Mouse (Mus musculus): Measurements from ENCODE around the gene Spats1. TPM values are rescaled to one million over a fixed set of nuclear protein-coding genes. Genes with fewer than 3 reads are reported as not detected.
"Not testable (repeated sequence)": the region's sequence is repeated elsewhere in the genome, so short reads cannot be mapped to it uniquely, and the experiment has no call there.

Spats1 gene
- polyA plus RNA-seq, 1 experiment = 0.97 TPM

- DNase-seq (ENCODE audit: low read depth) = no peak
- TF ChIP-seq POLR2A (IDR thresholded peaks at IDR 0.05; ENCODE audit: borderline replicate concordance, extremely low read depth, insufficient read depth, insufficient read length, poor library complexity, severe bottlenecking) (no peak), CTCF (IDR thresholded peaks at IDR 0.05; ENCODE audit: borderline replicate concordance, extremely low read depth, insufficient read depth, insufficient read length) (no peak)
Observed at GRCm38 (mm10) chr17:45434262-45434590, 41.0 kb downstream of the Spats1 start.

- no peak for TF ChIP-seq CTCF (IDR thresholded peaks at IDR 0.05; ENCODE audit: borderline replicate concordance, extremely low read depth, insufficient read depth, insufficient read length)
- peak; percentile 74; the same call in 1 of the 2 replicates for TF ChIP-seq POLR2A (IDR thresholded peaks at IDR 0.05; ENCODE audit: borderline replicate concordance, extremely low read depth, insufficient read depth, insufficient read length, poor library complexity, severe bottlenecking)
- peak; percentile 99 for DNase-seq (ENCODE audit: low read depth)
Observed at GRCm38 (mm10) chr17:45433419-45434261, 41.6 kb downstream of the Spats1 start, which contains the start of gene Cdc5l. Gene Cdc5l, minus strand, starts transcription at chr17:45433737.

DNA sequence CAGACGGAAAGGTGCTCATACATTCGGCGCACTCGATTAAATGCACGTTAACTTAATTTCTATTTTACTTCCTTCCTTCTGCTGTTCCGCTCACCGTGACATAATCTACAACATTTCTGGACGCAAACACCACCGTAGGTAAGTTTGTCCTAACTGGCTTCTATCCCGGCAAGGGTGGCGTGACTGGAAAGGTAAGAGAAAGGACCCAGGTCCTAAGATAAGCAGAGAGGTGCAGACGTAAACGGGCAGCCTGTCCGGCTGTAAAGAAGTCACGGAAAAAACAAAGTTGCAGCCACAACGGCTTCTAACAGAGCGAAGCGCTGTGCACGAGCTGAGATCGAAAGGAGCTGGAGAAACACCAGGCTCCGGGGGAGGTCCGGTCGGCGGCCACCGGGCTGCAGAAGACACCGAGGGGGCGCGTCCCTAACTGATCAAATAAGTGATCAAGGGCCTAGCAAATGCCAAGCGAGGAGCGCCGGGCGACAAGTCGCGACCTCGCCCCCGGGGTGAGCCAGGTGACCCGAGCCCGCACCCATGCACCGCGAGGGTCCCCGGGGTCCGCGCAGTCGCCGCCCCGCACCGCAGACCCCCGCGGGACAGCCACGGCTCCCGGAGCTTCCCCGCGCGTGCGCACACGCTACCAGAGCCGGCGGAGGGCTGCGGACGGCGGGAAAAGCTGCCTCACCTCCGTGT is 42.4 kb downstream of the Spats1 start:
- no peak for DNase-seq (ENCODE audit: low read depth)
- no peak for TF ChIP-seq POLR2A (IDR thresholded peaks at IDR 0.05; ENCODE audit: borderline replicate concordance, extremely low read depth, insufficient read depth, insufficient read length, poor library complexity, severe bottlenecking)
- no peak for TF ChIP-seq CTCF (IDR thresholded peaks at IDR 0.05; ENCODE audit: borderline replicate concordance, extremely low read depth, insufficient read depth, insufficient read length)

DNA sequence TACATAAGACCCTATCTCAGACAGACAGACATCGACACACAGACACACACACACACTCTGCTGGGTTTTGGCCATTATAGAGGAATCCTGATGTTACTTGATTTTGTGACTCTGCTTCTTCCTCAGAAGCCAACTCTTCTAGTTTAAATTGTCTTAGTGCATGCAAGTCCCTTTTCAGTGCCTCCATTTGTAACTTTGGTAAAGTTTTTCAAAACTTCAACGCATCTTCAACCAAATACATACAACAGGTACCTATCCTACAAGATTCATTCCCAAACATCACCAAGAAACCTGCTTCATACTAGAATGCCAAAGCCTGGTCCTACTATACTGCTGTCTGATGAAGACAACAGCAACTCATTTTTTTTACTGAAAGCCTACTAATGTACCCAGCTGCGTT is 43.2 kb downstream of the Spats1 start:
- TF ChIP-seq CTCF (IDR thresholded peaks at IDR 0.05; ENCODE audit: borderline replicate concordance, extremely low read depth, insufficient read depth, insufficient read length) (no peak), POLR2A (IDR thresholded peaks at IDR 0.05; ENCODE audit: borderline replicate concordance, extremely low read depth, insufficient read depth, insufficient read length, poor library complexity, severe bottlenecking) (no peak)
- no peak for DNase-seq (ENCODE audit: low read depth)

GRCm38 (mm10) chr17:45417387-45417786 is 57.8 kb downstream of the Spats1 start:
- no peak for TF ChIP-seq CTCF (IDR thresholded peaks at IDR 0.05; ENCODE audit: borderline replicate concordance, extremely low read depth, insufficient read depth, insufficient read length)
- TF ChIP-seq POLR2A (IDR thresholded peaks at IDR 0.05; ENCODE audit: borderline replicate concordance, extremely low read depth, insufficient read depth, insufficient read length, poor library complexity, severe bottlenecking) = no peak
- no peak for DNase-seq (ENCODE audit: low read depth)

- DNase-seq (ENCODE audit: low read depth) = not testable (repeated sequence)
Observed at GRCm38 (mm10) chr17:45411617-45412016, 63.6 kb downstream of the Spats1 start.

- TF ChIP-seq POLR2A (IDR thresholded peaks at IDR 0.05; ENCODE audit: borderline replicate concordance, extremely low read depth, insufficient read depth, insufficient read length, poor library complexity, severe bottlenecking) (no peak), CTCF (IDR thresholded peaks at IDR 0.05; ENCODE audit: borderline replicate concordance, extremely low read depth, insufficient read depth, insufficient read length) (no peak)
- no peak for DNase-seq (ENCODE audit: low read depth)
Observed at GRCm38 (mm10) chr17:45408719-45409118, 66.5 kb downstream of the Spats1 start.

- TF ChIP-seq CTCF (IDR thresholded peaks at IDR 0.05; ENCODE audit: borderline replicate concordance, extremely low read depth, insufficient read depth, insufficient read length) = peak; percentile 26; the same call in 1 of the 2 replicates
- no peak for TF ChIP-seq POLR2A (IDR thresholded peaks at IDR 0.05; ENCODE audit: borderline replicate concordance, extremely low read depth, insufficient read depth, insufficient read length, poor library complexity, severe bottlenecking)
- DNase-seq (ENCODE audit: low read depth) = no peak
Observed at GRCm38 (mm10) chr17:45406281-45406680, 68.9 kb downstream of the Spats1 start.

- TF ChIP-seq CTCF (IDR thresholded peaks at IDR 0.05; ENCODE audit: borderline replicate concordance, extremely low read depth, insufficient read depth, insufficient read length) (peak; percentile 65; the same call in 1 of the 2 replicates), POLR2A (IDR thresholded peaks at IDR 0.05; ENCODE audit: borderline replicate concordance, extremely low read depth, insufficient read depth, insufficient read length, poor library complexity, severe bottlenecking) (no peak)
- DNase-seq (ENCODE audit: low read depth) = peak; percentile 80
Observed at GRCm38 (mm10) chr17:45403207-45403606, 72.0 kb downstream of the Spats1 start.

DNA sequence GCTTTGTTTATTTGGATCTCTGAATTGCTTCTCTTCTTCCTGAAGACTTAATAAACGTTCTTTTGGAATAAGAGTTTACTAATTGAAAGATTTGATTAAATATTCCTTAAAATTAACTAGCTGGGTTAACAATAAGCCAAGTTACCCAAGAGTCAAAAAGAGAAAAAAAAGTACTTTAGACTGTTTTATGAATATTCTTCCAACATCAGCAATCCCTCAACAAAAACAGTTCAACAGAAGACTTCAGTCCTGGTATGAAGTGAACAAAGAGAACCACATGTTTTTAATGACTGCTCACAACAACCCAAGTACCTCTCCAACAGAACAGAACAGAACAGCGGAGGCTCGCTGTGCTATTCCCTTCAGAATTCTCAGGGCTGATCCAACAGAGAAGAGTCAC is 72.6 kb downstream of the Spats1 start:
- DNase-seq (ENCODE audit: low read depth) = no peak
- TF ChIP-seq POLR2A (IDR thresholded peaks at IDR 0.05; ENCODE audit: borderline replicate concordance, extremely low read depth, insufficient read depth, insufficient read length, poor library complexity, severe bottlenecking) = no peak
- TF ChIP-seq CTCF (IDR thresholded peaks at IDR 0.05; ENCODE audit: borderline replicate concordance, extremely low read depth, insufficient read depth, insufficient read length) = no peak

- TF ChIP-seq CTCF (IDR thresholded peaks at IDR 0.05; ENCODE audit: borderline replicate concordance, extremely low read depth, insufficient read depth, insufficient read length) = no peak
- no peak for DNase-seq (ENCODE audit: low read depth)
Observed at GRCm38 (mm10) chr17:45402126-45402525, 73.1 kb downstream of the Spats1 start.
